Mouse (Mus musculus): ENCODE measurements around the gene Fam131c. TPM values are rescaled to one million over a fixed set of nuclear protein-coding genes. Genes with fewer than 3 reads are reported as not detected.

Gene Fam131c
- polyA plus RNA-seq (2012; rRNA removed), result 1.8 and 2.0 TPM in 2 replicates

DNA sequence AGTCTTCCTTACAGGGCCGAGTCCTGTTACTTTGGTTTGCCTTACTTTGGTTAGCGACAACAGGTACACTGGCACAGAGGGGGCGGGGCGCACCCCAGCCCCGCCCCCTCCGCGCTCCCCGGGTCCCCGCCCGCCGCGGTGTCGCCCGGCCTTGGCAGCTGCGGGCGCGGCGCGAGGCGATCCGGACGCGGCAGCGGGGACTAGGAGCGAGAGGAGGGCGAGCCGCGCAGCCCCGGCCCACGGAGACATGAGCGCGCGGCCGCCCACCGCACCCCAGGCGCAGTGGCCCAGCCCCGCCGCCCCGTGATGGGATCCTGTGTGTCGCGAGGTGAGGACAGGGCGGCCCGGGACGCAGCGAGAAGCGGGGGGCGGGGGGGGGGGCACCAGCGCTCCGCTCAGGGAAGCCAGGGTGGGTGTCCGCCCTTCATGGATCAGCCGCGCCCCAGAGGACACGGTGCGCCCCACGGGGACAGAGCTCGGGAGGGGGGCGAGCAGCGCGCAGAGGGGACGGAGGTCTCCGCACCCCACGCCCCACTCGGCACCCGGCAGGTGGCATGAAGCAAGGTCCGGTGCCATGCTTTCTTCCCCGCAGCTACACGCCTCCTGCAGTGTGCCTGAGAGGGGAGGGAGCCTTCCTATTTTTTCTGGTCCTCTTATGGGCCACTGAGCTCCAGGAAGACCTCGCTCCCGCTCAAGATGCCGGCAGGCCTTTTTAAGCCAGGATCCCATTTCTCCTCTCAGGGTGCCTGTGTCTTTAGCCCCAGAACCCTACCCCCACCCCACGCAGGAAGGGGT lies at the start of gene Fam131c:
Gene Fam131c, plus strand, starts transcription at position 224 of the 795 bp plus-strand sequence.
- H3K4me3 ChIP-seq (ENCODE audit: insufficient read depth, low read depth, low read length), result peak within 1 kb of the TSS; percentile 51
- 3% methylated on average over 68 of the region's 71 CpGs for WGBS
- no peaks in the 10 kb centered on the region for H3K36me3 ChIP-seq (ENCODE audit: control insufficient read depth, insufficient read depth, low read length)
- no peak for TF ChIP-seq CTCF (conservative IDR thresholded peaks at IDR 0.05; ENCODE audit: insufficient read depth, insufficient read length, low read depth, low read length)
- no peak for TF ChIP-seq POLR2A (IDR thresholded peaks at IDR 0.05; ENCODE audit: low read depth, low read length)
- peak; percentile 65 for DNase-seq
- H3K27ac ChIP-seq (ENCODE audit: insufficient read depth, low read depth, low read length), result no peak within 1 kb of the TSS
- no peaks in the 10 kb centered on the region for H3K27me3 ChIP-seq (replicated peaks; ENCODE audit: control insufficient read depth, insufficient read depth, low read length)
- H3K4me1 ChIP-seq (ENCODE audit: control insufficient read depth, insufficient read depth, low read length), result peaks cover 3% of the 10 kb centered on the region; the same call in 1 of the 2 replicates

DNA sequence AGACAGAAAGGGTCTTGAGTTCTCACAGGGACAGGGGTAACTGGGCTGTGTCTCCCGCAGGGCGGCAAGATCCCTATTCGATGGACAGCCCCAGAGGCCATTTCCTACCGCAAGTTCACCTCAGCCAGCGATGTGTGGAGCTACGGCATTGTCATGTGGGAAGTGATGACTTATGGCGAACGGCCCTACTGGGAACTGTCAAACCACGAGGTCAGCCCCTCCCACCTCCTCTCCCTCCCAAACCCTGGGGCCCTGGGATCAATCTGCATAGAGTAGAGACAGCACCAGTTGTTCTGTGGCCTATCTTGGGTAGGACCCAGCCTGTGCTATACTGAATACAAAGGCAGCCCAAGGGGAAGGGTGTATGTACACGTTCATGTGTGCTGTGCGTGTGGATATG lies 45.5 kb upstream of the Fam131c start:
- Histone ChIP-seq H3K36me3 (ENCODE audit: control insufficient read depth, insufficient read depth, low read length) (no peaks in the 10 kb centered on the region), H3K4me3 (ENCODE audit: insufficient read depth, low read depth, low read length) (no peak overlapping the region), H3K4me1 (ENCODE audit: control insufficient read depth, insufficient read depth, low read length) (no peaks in the 10 kb centered on the region), H3K27ac (ENCODE audit: insufficient read depth, low read depth, low read length) (no peak overlapping the region), H3K27me3 (replicated peaks; ENCODE audit: control insufficient read depth, insufficient read depth, low read length) (no peaks in the 10 kb centered on the region)
- no peak for DNase-seq
- WGBS, result 71% methylated on average over 11 of the region's 11 CpGs
- no peak for TF ChIP-seq CTCF (conservative IDR thresholded peaks at IDR 0.05; ENCODE audit: insufficient read depth, insufficient read length, low read depth, low read length)
- no peak for TF ChIP-seq POLR2A (IDR thresholded peaks at IDR 0.05; ENCODE audit: low read depth, low read length)

DNA sequence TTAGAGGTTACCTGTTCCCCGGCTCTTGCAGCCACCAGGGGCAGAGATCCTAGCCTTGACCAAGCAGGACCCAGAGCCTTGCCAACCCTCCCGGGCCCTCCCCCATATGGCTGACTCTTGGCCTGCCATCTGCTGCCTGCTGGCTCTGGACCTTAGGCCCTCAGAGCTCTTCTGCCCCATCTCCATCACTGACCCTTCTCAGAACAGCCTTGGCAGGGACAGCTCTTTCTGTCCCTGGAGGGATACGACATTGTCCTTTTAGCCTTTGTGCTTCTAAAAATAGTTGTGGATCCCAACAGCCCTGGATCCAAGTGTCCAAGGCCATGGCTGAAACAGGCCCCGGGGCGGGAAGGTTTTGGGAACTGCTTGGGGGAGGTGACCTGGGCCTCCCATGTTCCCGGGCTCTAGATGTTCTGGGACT lies 43.2 kb upstream of the Fam131c start:
- TF ChIP-seq CTCF (conservative IDR thresholded peaks at IDR 0.05; ENCODE audit: insufficient read depth, insufficient read length, low read depth, low read length) (no peak), POLR2A (IDR thresholded peaks at IDR 0.05; ENCODE audit: low read depth, low read length) (no peak)
- Histone ChIP-seq H3K36me3 (ENCODE audit: control insufficient read depth, insufficient read depth, low read length) (no peaks in the 10 kb centered on the region), H3K27me3 (replicated peaks; ENCODE audit: control insufficient read depth, insufficient read depth, low read length) (no peaks in the 10 kb centered on the region), H3K4me1 (ENCODE audit: control insufficient read depth, insufficient read depth, low read length) (no peaks in the 10 kb centered on the region), H3K4me3 (ENCODE audit: insufficient read depth, low read depth, low read length) (no peak overlapping the region), H3K27ac (ENCODE audit: insufficient read depth, low read depth, low read length) (peak overlapping the region; percentile 2; the same call in 1 of the 2 replicates)
- 69% methylated on average over 6 of the region's 6 CpGs for WGBS
- DNase-seq, result peak; percentile 60

DNA sequence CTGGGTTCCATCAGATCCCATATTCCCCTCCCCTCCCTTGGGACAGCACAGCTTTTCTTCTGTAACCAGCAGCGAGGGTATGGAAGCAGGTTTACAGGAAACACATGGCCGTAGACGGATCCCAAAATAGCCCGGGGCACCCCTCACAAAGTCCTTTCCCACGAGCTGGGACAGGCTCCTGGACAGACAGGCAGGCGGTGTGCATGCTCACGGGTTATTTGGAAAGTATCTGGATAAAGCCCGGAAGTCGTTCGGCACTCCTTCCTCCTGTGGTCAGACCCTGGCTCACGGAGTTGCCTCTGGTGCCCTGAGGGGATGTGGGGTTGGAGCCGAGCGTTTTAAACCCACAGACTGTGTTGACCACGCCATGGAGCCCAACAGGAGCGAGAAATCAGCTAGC lies 42.4 kb upstream of the Fam131c start:
- Histone ChIP-seq H3K27ac (ENCODE audit: insufficient read depth, low read depth, low read length) (no peak overlapping the region; the same call in 1 of the 2 replicates), H3K36me3 (ENCODE audit: control insufficient read depth, insufficient read depth, low read length) (no peaks in the 10 kb centered on the region), H3K4me3 (ENCODE audit: insufficient read depth, low read depth, low read length) (no peak overlapping the region), H3K4me1 (ENCODE audit: control insufficient read depth, insufficient read depth, low read length) (no peaks in the 10 kb centered on the region), H3K27me3 (replicated peaks; ENCODE audit: control insufficient read depth, insufficient read depth, low read length) (no peaks in the 10 kb centered on the region)
- no peak for TF ChIP-seq POLR2A (IDR thresholded peaks at IDR 0.05; ENCODE audit: low read depth, low read length)
- no peak for TF ChIP-seq CTCF (conservative IDR thresholded peaks at IDR 0.05; ENCODE audit: insufficient read depth, insufficient read length, low read depth, low read length)
- DNase-seq, result peak; percentile 70
- 53% methylated on average over 15 of the region's 15 CpGs for WGBS

DNA sequence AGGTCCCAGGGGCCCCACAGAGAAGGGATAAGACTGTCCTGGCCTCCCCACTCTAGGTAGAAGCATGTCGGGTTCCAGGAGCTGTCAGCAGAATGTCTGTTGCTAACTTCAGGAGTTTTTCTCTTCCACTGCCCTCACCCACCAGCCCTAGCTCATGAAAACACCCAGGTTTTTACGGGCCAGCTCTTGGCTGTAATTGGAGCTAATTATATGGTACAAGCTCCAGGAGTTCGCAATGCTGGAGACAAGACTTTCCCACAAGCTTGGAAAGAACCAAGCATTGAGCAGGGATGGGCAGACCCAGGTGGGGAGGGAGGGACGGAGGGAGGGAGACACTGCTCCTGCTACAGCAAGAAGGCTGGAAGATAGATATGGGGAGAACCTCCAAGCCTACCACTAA lies 40.9 kb upstream of the Fam131c start:
- no peak for TF ChIP-seq POLR2A (IDR thresholded peaks at IDR 0.05; ENCODE audit: low read depth, low read length)
- TF ChIP-seq CTCF (conservative IDR thresholded peaks at IDR 0.05; ENCODE audit: insufficient read depth, insufficient read length, low read depth, low read length), result no peak
- no peaks in the 10 kb centered on the region for H3K27me3 ChIP-seq (replicated peaks; ENCODE audit: control insufficient read depth, insufficient read depth, low read length)
- H3K4me1 ChIP-seq (ENCODE audit: control insufficient read depth, insufficient read depth, low read length), result no peaks in the 10 kb centered on the region
- no peaks in the 10 kb centered on the region for H3K36me3 ChIP-seq (ENCODE audit: control insufficient read depth, insufficient read depth, low read length)
- 87% methylated on average over 4 of the region's 4 CpGs for WGBS
- no peak overlapping the region for H3K27ac ChIP-seq (ENCODE audit: insufficient read depth, low read depth, low read length)
- no peak overlapping the region for H3K4me3 ChIP-seq (ENCODE audit: insufficient read depth, low read depth, low read length)
- DNase-seq, result no peak

DNA sequence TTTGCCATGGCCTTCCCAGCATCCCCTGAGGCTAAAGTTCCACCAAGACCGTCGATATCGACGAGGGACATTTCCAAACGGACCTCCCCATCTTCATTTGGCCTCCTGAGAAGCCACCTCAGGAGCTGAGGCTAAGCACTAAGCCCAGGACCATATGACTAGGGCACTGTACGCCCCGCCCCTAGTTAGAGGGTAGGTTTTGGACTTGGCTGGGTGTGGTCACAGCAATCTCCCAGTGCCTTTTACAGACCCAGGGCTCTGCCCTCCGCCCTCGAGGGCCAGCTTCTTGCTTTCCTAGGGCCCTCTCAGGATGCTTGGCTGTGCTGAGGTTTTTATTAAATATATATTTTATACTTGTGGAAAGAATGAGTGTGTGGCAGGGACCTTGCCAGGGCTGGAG lies 39.3 kb upstream of the Fam131c start:
- H3K4me1 ChIP-seq (ENCODE audit: control insufficient read depth, insufficient read depth, low read length), result no peaks in the 10 kb centered on the region
- H3K27me3 ChIP-seq (replicated peaks; ENCODE audit: control insufficient read depth, insufficient read depth, low read length), result no peaks in the 10 kb centered on the region
- no peaks in the 10 kb centered on the region for H3K36me3 ChIP-seq (ENCODE audit: control insufficient read depth, insufficient read depth, low read length)
- no peak overlapping the region for H3K27ac ChIP-seq (ENCODE audit: insufficient read depth, low read depth, low read length)
- 87% methylated on average over 9 of the region's 9 CpGs for WGBS
- TF ChIP-seq POLR2A (IDR thresholded peaks at IDR 0.05; ENCODE audit: low read depth, low read length) (no peak), CTCF (conservative IDR thresholded peaks at IDR 0.05; ENCODE audit: insufficient read depth, insufficient read length, low read depth, low read length) (no peak)
- no peak for DNase-seq
- no peak overlapping the region for H3K4me3 ChIP-seq (ENCODE audit: insufficient read depth, low read depth, low read length)

DNA sequence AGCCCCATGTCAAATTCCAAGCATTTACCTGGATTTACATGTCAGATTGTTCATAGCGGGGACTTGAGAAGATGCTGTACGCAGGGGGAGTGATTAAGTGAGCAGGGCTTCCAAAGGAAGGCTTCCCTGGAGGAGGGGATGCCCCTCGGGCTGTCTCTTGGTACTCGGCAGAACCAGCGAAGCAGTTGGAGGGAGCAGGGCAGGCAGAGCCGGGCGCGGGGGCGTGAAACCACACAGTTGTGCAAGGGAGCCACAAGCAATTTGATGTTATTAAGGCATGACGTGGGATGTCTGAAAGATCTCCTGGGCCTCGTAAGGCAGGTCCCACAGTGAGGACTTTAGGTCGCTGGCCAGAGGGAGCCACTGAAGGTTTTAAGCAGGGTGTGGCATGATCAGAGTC lies 38.1 kb upstream of the Fam131c start:
- TF ChIP-seq POLR2A (IDR thresholded peaks at IDR 0.05; ENCODE audit: low read depth, low read length) (no peak), CTCF (conservative IDR thresholded peaks at IDR 0.05; ENCODE audit: insufficient read depth, insufficient read length, low read depth, low read length) (no peak)
- Histone ChIP-seq H3K4me1 (ENCODE audit: control insufficient read depth, insufficient read depth, low read length) (no peaks in the 10 kb centered on the region), H3K27ac (ENCODE audit: insufficient read depth, low read depth, low read length) (no peak overlapping the region), H3K36me3 (ENCODE audit: control insufficient read depth, insufficient read depth, low read length) (no peaks in the 10 kb centered on the region), H3K4me3 (ENCODE audit: insufficient read depth, low read depth, low read length) (no peak overlapping the region), H3K27me3 (replicated peaks; ENCODE audit: control insufficient read depth, insufficient read depth, low read length) (no peaks in the 10 kb centered on the region)
- DNase-seq, result no peak
- WGBS, result 73% methylated on average over 12 of the region's 12 CpGs

Measured in kidney, adult 2 months (tissue).